Mouse (Mus musculus) embryonic fibroblast, embryonic 13.5 days (primary cell): ENCODE data around the gene Wbp2nl.

Experiments used
- CTCF ChIP-seq: IDR thresholded peaks from 2 replicates; pipeline ENCODE4 v1.5.1; 2011; ENCODE audit warnings: mild to moderate bottlenecking, control low read depth, low read length, moderate library complexity, borderline replicate concordance; ENCODE audit not compliant: insufficient read depth
- POLR2A ChIP-seq: IDR thresholded peaks from 2 replicates; pipeline ENCODE4 v1.6.1; 2011; ENCODE audit warnings: low read depth, mild to moderate bottlenecking, control low read depth, low read length, moderate library complexity

DNA sequence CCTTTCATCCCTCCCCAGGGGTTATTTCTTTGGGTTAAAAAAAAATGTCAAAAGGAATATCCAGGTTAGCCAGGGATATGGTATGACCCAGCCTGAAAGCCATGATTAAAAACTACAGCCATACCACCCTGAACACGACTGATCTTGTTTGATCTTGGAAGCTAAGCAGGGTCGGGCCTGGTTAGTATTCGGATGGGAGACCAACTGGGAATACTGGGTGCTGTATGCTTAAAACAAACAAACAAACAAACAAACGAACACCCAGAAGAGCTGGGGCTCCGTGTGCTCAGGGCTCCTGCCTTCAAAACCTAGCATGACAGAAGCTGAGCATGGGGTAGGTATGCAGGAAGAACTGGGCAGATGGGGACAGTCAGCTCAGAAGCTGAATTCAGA lies 43.8 kb downstream of the Wbp2nl start:
- TF ChIP-seq CTCF (no peak), POLR2A (no peak)
